Mouse (Mus musculus): Measurements from ENCODE around the gene Psmc5.

The Psmc5 gene

DNA sequence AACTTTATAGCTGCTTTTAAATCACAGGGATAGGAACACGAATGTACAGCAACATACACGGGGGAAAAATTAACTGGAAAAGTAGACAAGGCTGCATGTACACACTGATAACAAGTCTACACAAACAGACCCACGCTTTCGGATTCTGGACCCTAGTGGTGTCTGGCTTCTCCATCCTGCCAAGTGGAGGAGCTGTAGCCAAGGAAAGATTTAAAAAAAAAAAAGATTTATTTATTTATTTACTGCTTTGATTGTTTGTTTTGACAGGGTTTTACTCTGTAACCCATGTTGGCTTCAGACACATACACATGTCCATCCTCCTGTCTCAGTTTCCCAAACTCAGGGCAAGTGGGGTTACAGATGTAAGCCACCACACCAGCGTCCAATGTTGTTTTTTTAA, 51.5 kb downstream of the Psmc5 start:
- no peak for DNase-seq (ENCODE audit: low read depth)

DNA sequence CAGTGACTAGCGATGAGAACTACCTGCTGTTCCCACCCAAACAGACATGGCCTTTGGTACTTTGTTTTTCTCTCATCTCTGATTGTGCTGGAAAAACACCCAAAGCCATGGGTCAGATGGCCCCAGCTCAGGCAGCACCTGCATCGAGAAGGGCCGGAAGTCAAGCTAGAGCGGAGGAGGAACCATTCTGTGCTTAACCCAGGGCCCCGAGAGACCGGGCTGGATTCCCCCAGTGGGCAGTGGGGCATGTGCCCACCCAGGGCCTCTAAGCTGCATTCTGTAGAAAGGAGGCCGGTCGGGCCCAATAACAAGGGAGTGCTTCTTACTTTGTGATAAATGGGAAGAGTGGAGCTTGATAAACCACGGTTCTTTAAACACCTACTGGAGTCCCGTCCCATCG, 52.2 kb downstream of the Psmc5 start:
- DNase-seq (ENCODE audit: low read depth) = no peak

DNA sequence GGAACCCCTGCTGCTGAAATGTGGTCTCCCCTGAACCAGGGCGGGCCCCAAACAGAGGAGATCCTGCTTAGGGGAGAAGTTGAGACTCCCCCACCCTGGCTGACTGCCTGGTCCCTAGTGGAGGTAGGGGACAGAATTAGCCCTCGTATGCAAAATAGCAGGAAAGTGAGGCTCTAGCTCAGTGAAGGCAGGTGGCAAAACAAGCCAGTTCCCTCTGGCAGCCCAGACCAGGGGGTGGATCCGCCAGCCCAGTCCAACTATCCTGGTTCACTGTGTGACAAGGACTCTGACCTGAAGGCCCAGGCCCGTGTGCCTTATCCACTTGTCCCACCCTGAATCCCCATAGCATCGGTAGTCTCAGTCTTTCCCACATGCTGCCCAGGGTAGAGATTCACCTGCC, 54.2 kb downstream of the Psmc5 start:
- no peak for DNase-seq (ENCODE audit: low read depth)
